ENCODE assay signal across 28 mouse cellular contexts in the genomic region with DNA sequence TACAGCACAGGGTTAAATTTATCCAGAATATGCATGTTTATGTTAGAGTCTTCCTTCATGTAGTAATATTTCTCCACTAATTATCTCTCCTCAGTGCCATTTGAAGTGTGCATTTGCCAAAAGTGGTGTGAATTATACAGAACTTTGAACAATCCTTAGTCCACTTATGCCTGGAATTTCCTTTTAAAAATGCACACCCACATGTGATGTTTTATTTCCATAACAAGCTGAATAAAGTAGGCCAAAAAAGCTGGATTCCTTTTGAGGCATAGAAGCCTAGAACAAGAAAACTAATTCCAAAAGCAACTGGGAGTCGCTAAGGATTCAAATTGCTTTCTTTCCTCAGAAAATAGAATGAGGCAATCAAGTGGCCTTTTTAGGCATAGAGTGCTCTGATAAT.
"Had no signal": no experiment of that assay in that cellular context is flagged by ENCODE, and none has a peak within 500 bp of the region (broad histone marks: within the 10 kb centered on the region; RNA-seq: fewer than 3 reads in every experiment).

No protein-coding gene starts in this region.

- H3K4me1 ChIP-seq: heart, embryonic 13.5 days; heart, embryonic 15.5 days; hindbrain, embryonic 13.5 days; hindbrain, embryonic 15.5 days; kidney, embryonic 15.5 days; limb, embryonic 13.5 days; limb, embryonic 15.5 days; liver, embryonic 12.5 days had no signal

- DNase-seq: gastrocnemius, postnatal 14 days; gastrocnemius, postnatal 36 days; heart, adult 11 months; heart, adult 2 months; heart, postnatal 14 days; heart, postnatal 36 days; kidney, adult 11 months; kidney, adult 2 months; kidney, adult 9 months; kidney, postnatal 14 days; kidney, postnatal 36 days; layer of hippocampus, adult 9-11 months; layer of hippocampus, postnatal 36 days; left cerebral cortex, postnatal 4 days had no signal

- H3K4me2 ChIP-seq: heart, embryonic 11.5 days; heart, embryonic 13.5 days; heart, embryonic 15.5 days; hindbrain, embryonic 13.5 days; hindbrain, embryonic 15.5 days; kidney, embryonic 15.5 days; limb, embryonic 13.5 days; limb, embryonic 15.5 days; liver, embryonic 12.5 days had no signal

- H3K27ac ChIP-seq: heart, adult 2 months; heart, embryonic 13.5 days; heart, embryonic 15.5 days; hindbrain, embryonic 13.5 days; hindbrain, embryonic 15.5 days; hindbrain, postnatal 0 days; kidney, embryonic 15.5 days; kidney, postnatal 0 days; left cerebral cortex, adult 2 months; limb, embryonic 13.5 days; limb, embryonic 15.5 days; liver, embryonic 12.5 days; liver, embryonic 14.5 days had no signal

- H3K9me3 ChIP-seq: heart, embryonic 13.5 days; heart, embryonic 15.5 days; hindbrain, embryonic 13.5 days; hindbrain, embryonic 15.5 days; kidney, embryonic 15.5 days; limb, embryonic 13.5 days; limb, embryonic 15.5 days; liver, embryonic 12.5 days had no signal

- H3K4me3 ChIP-seq: heart, adult 2 months; heart, embryonic 13.5 days; heart, embryonic 15.5 days; hindbrain, embryonic 13.5 days; hindbrain, embryonic 15.5 days; kidney, embryonic 15.5 days; left cerebral cortex, adult 2 months; limb, embryonic 13.5 days; limb, embryonic 15.5 days; liver, embryonic 12.5 days had no signal

- ATAC-seq: hindbrain, postnatal 0 days; intestine, embryonic 16.5 days; liver, embryonic 12.5 days had no signal

- H3K36me3 ChIP-seq: heart, embryonic 13.5 days; heart, embryonic 15.5 days; hindbrain, embryonic 13.5 days; hindbrain, embryonic 15.5 days; kidney, embryonic 15.5 days; limb, embryonic 13.5 days; limb, embryonic 15.5 days; liver, embryonic 12.5 days had no signal

- H3K27me3 ChIP-seq: heart, embryonic 13.5 days; heart, embryonic 15.5 days; hindbrain, embryonic 13.5 days; hindbrain, embryonic 15.5 days; kidney, embryonic 15.5 days; limb, embryonic 13.5 days; limb, embryonic 15.5 days; liver, embryonic 12.5 days had no signal

- H3K9ac ChIP-seq: heart, embryonic 13.5 days; heart, embryonic 15.5 days; hindbrain, embryonic 13.5 days; hindbrain, embryonic 15.5 days; kidney, embryonic 15.5 days; limb, embryonic 13.5 days; limb, embryonic 15.5 days; liver, embryonic 12.5 days; liver, embryonic 14.5 days had no signal
